Mouse (Mus musculus) cortical plate, adult 2 months (tissue): Measurements from ENCODE around the gene Apoc2. TPM values are rescaled to one million over a fixed set of nuclear protein-coding genes. Genes with fewer than 3 reads are reported as not detected.
A peak's percentile ranks its signal among the peaks of the same experiment; 100 is the strongest.
"Not testable (repeated sequence)": the region's sequence is repeated elsewhere in the genome, so short reads cannot be mapped to it uniquely, and the experiment has no call there.

ENCODE experiments used
- H3K27ac ChIP-seq: fragments of 200-500 bp; 2 replicates; pipeline ENCODE4 v1.5.1; 2012; ENCODE audit warnings: low read length, control low read depth, inconsistent platforms; ENCODE audit not compliant: insufficient read depth
- H3K4me1 ChIP-seq: fragments of 200-500 bp; 2 replicates; pipeline ENCODE4 v1.6.1; 2011; ENCODE audit warnings: low read length; ENCODE audit not compliant: control insufficient read depth, insufficient read depth
- H3K4me3 ChIP-seq: fragments of 200-500 bp; 2 replicates; pipeline ENCODE4 v1.5.1; 2011; ENCODE audit warnings: mild to moderate bottlenecking, low read length, control low read depth; ENCODE audit not compliant: insufficient read depth
- CTCF ChIP-seq: fragments of 200-500 bp; IDR thresholded peaks from 2 replicates; pipeline ENCODE4 v1.5.1; 2011; ENCODE audit warnings: mild to moderate bottlenecking, control low read depth, low read length; ENCODE audit not compliant: insufficient read depth; ENCODE audit errors: extremely low read depth
- POLR2A ChIP-seq: fragments of 200-500 bp; IDR thresholded peaks from 2 replicates; pipeline ENCODE4 v1.6.1; 2011; ENCODE audit warnings: mild to moderate bottlenecking, low read length, control low read depth; ENCODE audit not compliant: insufficient read depth; ENCODE audit errors: extremely low read depth
- polyA plus RNA-seq: library from polyadenylated mRNA; depleted of rRNA; stranded (reverse); fragments of >200 nt; gene quantifications from 2 replicates; pipeline ENCODE4 v1.2.3, GENCODE M21; 2012

Gene Apoc2
- polyA plus RNA-seq, 1 experiment: not detected

- Histone ChIP-seq H3K27ac (peak overlapping the region; percentile 57; the same call in 1 of the 2 replicates), H3K4me3 (no peak overlapping the region)
Measured at GRCm38 (mm10) chr7:19694336-19695212, 16.8 kb upstream of the Apoc2 start.

GRCm38 (mm10) chr7:19693421-19693820 lies 15.7 kb upstream of the Apoc2 start:
- no peak for TF ChIP-seq POLR2A
- TF ChIP-seq CTCF: no peak
- H3K4me1 ChIP-seq: no peaks in the 10 kb centered on the region
- H3K4me3 ChIP-seq: no peak overlapping the region
- no peak overlapping the region for H3K27ac ChIP-seq

More at GRCm38 (mm10) chr7:19694336-19695212, 16.8 kb upstream of the Apoc2 start:
- H3K4me1 ChIP-seq: peaks cover 4% of the 10 kb centered on the region; the same call in 1 of the 2 replicates
- TF ChIP-seq CTCF: no peak
- TF ChIP-seq POLR2A: no peak

GRCm38 (mm10) chr7:19691873-19692865 lies 14.4 kb upstream of the Apoc2 start, which contains the start of gene Apoc1:
Gene Apoc1, minus strand, starts transcription at chr7:19692660.
- TF ChIP-seq CTCF (no peak), POLR2A (no peak)
- Histone ChIP-seq H3K4me3 (no peak within 1 kb of the TSS), H3K4me1 (no peaks in the 10 kb centered on the region), H3K27ac (no peak within 1 kb of the TSS)

- no peak overlapping the region for H3K4me3 ChIP-seq
- no peaks in the 10 kb centered on the region for H3K4me1 ChIP-seq
- H3K27ac ChIP-seq: no peak overlapping the region
- TF ChIP-seq POLR2A (no peak), CTCF (no peak)
Measured at GRCm38 (mm10) chr7:19691434-19691833, 13.7 kb upstream of the Apoc2 start.

- no peak overlapping the region for H3K4me3 ChIP-seq
- no peak overlapping the region for H3K27ac ChIP-seq
- no peak for TF ChIP-seq CTCF
- no peak for TF ChIP-seq POLR2A
- no peaks in the 10 kb centered on the region for H3K4me1 ChIP-seq
Measured at GRCm38 (mm10) chr7:19690845-19691244, 13.1 kb upstream of the Apoc2 start.

GRCm38 (mm10) chr7:19688611-19689010 lies 10.9 kb upstream of the Apoc2 start:
- TF ChIP-seq POLR2A (no peak), CTCF (no peak)
- H3K4me3 ChIP-seq: no peak overlapping the region

GRCm38 (mm10) chr7:19688101-19688500 lies 10.4 kb upstream of the Apoc2 start:
- no peak for TF ChIP-seq POLR2A
- TF ChIP-seq CTCF: no peak
- no peak overlapping the region for H3K27ac ChIP-seq
- no peaks in the 10 kb centered on the region for H3K4me1 ChIP-seq
- no peak overlapping the region for H3K4me3 ChIP-seq

More at GRCm38 (mm10) chr7:19688611-19689010, 10.9 kb upstream of the Apoc2 start:
- Histone ChIP-seq H3K27ac (no peak overlapping the region), H3K4me1 (no peaks in the 10 kb centered on the region)

GRCm38 (mm10) chr7:19686927-19687583 lies 9.3 kb upstream of the Apoc2 start:
- not testable (repeated sequence) for H3K27ac ChIP-seq, H3K4me1 ChIP-seq, H3K4me3 ChIP-seq

- Histone ChIP-seq H3K4me3 (no peak overlapping the region), H3K27ac (no peak overlapping the region), H3K4me1 (no peaks in the 10 kb centered on the region)
- TF ChIP-seq POLR2A: no peak
Measured at GRCm38 (mm10) chr7:19686521-19686920, 8.8 kb upstream of the Apoc2 start.

GRCm38 (mm10) chr7:19685374-19685773 lies 7.6 kb upstream of the Apoc2 start:
- TF ChIP-seq CTCF (no peak), POLR2A (no peak)
- H3K27ac ChIP-seq: no peak overlapping the region
- H3K4me3 ChIP-seq: no peak overlapping the region
- no peaks in the 10 kb centered on the region for H3K4me1 ChIP-seq
